Mouse (Mus musculus) CD8-positive naive resting alpha-beta T cell, adult 57 days (primary cell): ENCODE measurements around the gene Gramd2. TPM values are rescaled to one million over a fixed set of nuclear protein-coding genes. Genes with fewer than 3 reads are reported as not detected.

ENCODE experiments used
- total RNA-seq: library from RNA; stranded (reverse); gene quantifications from one replicate; pipeline ENCODE4 v1.2.4, GENCODE M21; 2023

Gene Gramd2
- total RNA-seq: not detected

GRCm38 (mm10) chr9:59679678-59680533 is at the start of gene Gramd2:
TSS of gene Gramd2 (plus strand) at chr9:59680144.

GRCm38 (mm10) chr9:59655958-59656634 is 23.8 kb upstream of the Gramd2 start, which contains the start of gene Pkm:
TSS of gene Pkm (plus strand) at chr9:59656368.

GRCm38 (mm10) chr9:59750267-59751065 is 70.5 kb downstream of the Gramd2 start, which contains the start of the genes Senp8 and Myo9a:
TSS of gene Senp8 (minus strand) at chr9:59750710.
TSS of gene Myo9a (plus strand) at chr9:59750896.

Other genes starting within 250 kb of the Gramd2 start
- 159 TPM for gene Arih1, start 193.5 kb upstream of the Gramd2 start, total RNA-seq
- 41.8 TPM for gene Hexa, start 140.6 kb upstream of the Gramd2 start, total RNA-seq
- gene Tmem202, start 140.3 kb upstream of the Gramd2 start, total RNA-seq: 1.1 TPM
- not detected for gene Celf6, start 102.2 kb upstream of the Gramd2 start, total RNA-seq
- gene Parp6, start 62.9 kb upstream of the Gramd2 start, total RNA-seq: 65.7 TPM
- gene Pkm, start 23.8 kb upstream of the Gramd2 start, total RNA-seq: 299 TPM
- 2.8 TPM for gene Senp8, start 70.6 kb downstream of the Gramd2 start, total RNA-seq
- gene Myo9a, start 70.8 kb downstream of the Gramd2 start, total RNA-seq: 18.2 TPM